Comparison of ENCODE assay signal across 8 mouse cellular contexts in genomic region chr17:35195631-35196320, GRCm38 (mm10). TPM values are rescaled to one million over a fixed set of nuclear protein-coding genes. Genes with fewer than 3 reads are reported as not detected.
DNase-seq lines count a peak whose midpoint lies in the region; ATAC-seq lines count a peak whose summit lies in the region.

No protein-coding gene starts in this region.

- intact Hi-C loops in left cerebral cortex, postnatal 36 days (cut with DNase I) = loop anchor here (5.0 kb wide), 1 partner anchor 37 kb away; the partner anchor contains the start of gene Atp6v1g2

- peak; percentile 75 for ATAC-seq in common myeloid progenitor, adult 5-6 weeks (replicated peaks; ENCODE audit: low read depth, poor library complexity, severe bottlenecking)
- peak; percentile 41 for ATAC-seq in inflammation-experienced regulatory T-cells, adult 6 months

- DNase-seq in T-cell, adult 2 months (ENCODE audit: low spot score) = peak; percentile 92
- DNase-seq in gastrocnemius, adult 8-10 months (ENCODE audit: low spot score in 2 of 2) = peak; percentile 57 to 73
- DNase-seq in left cerebral cortex, postnatal 36 days (ENCODE audit: low spot score in 2 of 2) = peak; percentile 79 to 85
- DNase-seq in mesoderm, embryonic 11.5 days (ENCODE audit: low read depth, low spot score) = peak; percentile 82
- DNase-seq in right cerebral cortex, postnatal 36 days (ENCODE audit: low spot score in 2 of 2) = peak; percentile 73 to 77
- DNase-seq in urinary bladder, postnatal 4 days (ENCODE audit: low spot score in 2 of 2) = peak; percentile 74 to 85

RNA-seq across cellular contexts. Expression of gene Ltb, which starts 1.5 kb away (rescaled TPM):
- 1.1 and 1.8 TPM in 2 replicates for total RNA-seq in common myeloid progenitor, adult 5-6 weeks (2017)
- total RNA-seq in gastrocnemius, adult 8-10 months (2022) = not detected
- polyA plus RNA-seq in inflammation-experienced regulatory T-cells, adult 6 months (2017; shearing (Covaris generic)) = 100 to 1,000 TPM; 112 to 242 (median 186) TPM
- total RNA-seq in left cerebral cortex, postnatal 36 days (2021) = 1 to 10 TPM; 1.1 to 1.3 TPM

RNA-seq across cellular contexts. Expression of gene Tnf, which starts 6.0 kb away (rescaled TPM):
- 9.4 and 11.3 TPM in 2 replicates for total RNA-seq in common myeloid progenitor, adult 5-6 weeks (2017)
- under 1 TPM in 1 of 4 experiments, not detected in 3; 0.31 TPM for total RNA-seq in gastrocnemius, adult 8-10 months (2022)
- 10 to 100 TPM; 20.9 to 28.8 (median 24.9) TPM for polyA plus RNA-seq in inflammation-experienced regulatory T-cells, adult 6 months (2017; shearing (Covaris generic))
- under 1 TPM in 1 of 2 experiments, not detected in 1; 0.25 TPM for total RNA-seq in left cerebral cortex, postnatal 36 days (2021)

RNA-seq across cellular contexts. Expression of gene Lst1, which starts 7.5 kb away (rescaled TPM):
- total RNA-seq in common myeloid progenitor, adult 5-6 weeks (2017) = 44.3 and 51.6 TPM in 2 replicates
- under 1 TPM in 2 of 4 experiments, not detected in 2; 0.73 to 0.92 TPM for total RNA-seq in gastrocnemius, adult 8-10 months (2022)
- 10 to 100 TPM in 1 of 3 experiments, 1 to 10 TPM in 2; 6.4 to 11.2 (median 8.8) TPM for polyA plus RNA-seq in inflammation-experienced regulatory T-cells, adult 6 months (2017; shearing (Covaris generic))
- total RNA-seq in left cerebral cortex, postnatal 36 days (2021) = 1 to 10 TPM; 8.6 to 9.9 TPM

RNA-seq across cellular contexts. Expression of gene Lta, which starts 9.4 kb away (rescaled TPM):
- total RNA-seq in common myeloid progenitor, adult 5-6 weeks (2017) = not detected in 2 replicates
- under 1 TPM; 0.53 to 0.76 (median 0.65) TPM for total RNA-seq in gastrocnemius, adult 8-10 months (2022)
- 100 to 1,000 TPM in 1 of 3 experiments, 10 to 100 TPM in 2; 34.4 to 113 (median 95.2) TPM for polyA plus RNA-seq in inflammation-experienced regulatory T-cells, adult 6 months (2017; shearing (Covaris generic))
- 1 to 10 TPM in 1 of 2 experiments, under 1 TPM in 1; 0.44 to 1.1 TPM for total RNA-seq in left cerebral cortex, postnatal 36 days (2021)

RNA-seq across cellular contexts. Expression of gene Aif1, which starts 19.9 kb away (rescaled TPM):
- 4.7 and 5.4 TPM in 2 replicates for total RNA-seq in common myeloid progenitor, adult 5-6 weeks (2017)
- total RNA-seq in gastrocnemius, adult 8-10 months (2022) = under 1 TPM in 2 of 4 experiments, not detected in 2; 0.52 to 0.72 TPM
- polyA plus RNA-seq in inflammation-experienced regulatory T-cells, adult 6 months (2017; shearing (Covaris generic)) = 1 to 10 TPM in 2 of 3 experiments, under 1 TPM in 1; 0.79 to 5.4 (median 2.1) TPM
- 10 to 100 TPM in 1 of 2 experiments, 1 to 10 TPM in 1; 9.1 to 13.0 TPM for total RNA-seq in left cerebral cortex, postnatal 36 days (2021)

Comparison
In these comparisons a context has a peak if more than half of its experiments do, and no peak if none do; other contexts are left out.
1. Peak in every context shown above with its lines: DNase-seq and ATAC-seq.
2. RNA of gene Lst1, which starts 7.5 kb away (total RNA-seq): 44.3 to 51.6 TPM in common myeloid progenitor, adult 5-6 weeks and 8.6 to 9.9 TPM in left cerebral cortex, postnatal 36 days; 0.73 to 0.92 TPM in gastrocnemius, adult 8-10 months; every median in the first group is over 4 times any median in the second.